Mouse (Mus musculus) right cerebral cortex, postnatal 4 days (tissue): ENCODE measurements around the gene Plcb4.
"Not testable (repeated sequence)": the region's sequence is repeated elsewhere in the genome, so short reads cannot be mapped to it uniquely, and the experiment has no call there.

Source experiments
- DNase-seq: peaks from one replicate; pipeline ENCODE4 v3.0.0-alpha.2; 2022

Plcb4 gene

DNA sequence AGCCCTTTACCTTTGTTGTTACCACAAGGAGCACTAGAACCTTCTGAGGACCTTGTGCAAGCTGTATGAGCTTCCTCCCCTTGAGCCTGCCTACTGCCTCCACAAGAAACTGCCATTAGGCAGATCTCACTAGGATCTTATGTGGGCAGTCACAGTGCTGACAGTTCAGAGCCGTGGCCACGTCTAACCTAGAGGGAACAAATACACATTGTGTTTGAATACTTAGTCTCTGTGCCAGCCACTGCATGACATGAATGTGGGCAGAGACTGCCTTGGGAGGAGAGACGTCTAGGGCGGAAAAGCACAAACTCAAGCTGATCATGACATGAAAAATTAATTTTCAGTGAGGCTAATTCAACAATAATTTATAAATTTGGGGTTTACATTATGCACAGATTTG is 239.2 kb downstream of the Plcb4 start:
- DNase-seq = no peak

- DNase-seq = not testable (repeated sequence)
Measured at GRCm38 (mm10) chr2:135899931-135900330, 241.1 kb downstream of the Plcb4 start.

DNA sequence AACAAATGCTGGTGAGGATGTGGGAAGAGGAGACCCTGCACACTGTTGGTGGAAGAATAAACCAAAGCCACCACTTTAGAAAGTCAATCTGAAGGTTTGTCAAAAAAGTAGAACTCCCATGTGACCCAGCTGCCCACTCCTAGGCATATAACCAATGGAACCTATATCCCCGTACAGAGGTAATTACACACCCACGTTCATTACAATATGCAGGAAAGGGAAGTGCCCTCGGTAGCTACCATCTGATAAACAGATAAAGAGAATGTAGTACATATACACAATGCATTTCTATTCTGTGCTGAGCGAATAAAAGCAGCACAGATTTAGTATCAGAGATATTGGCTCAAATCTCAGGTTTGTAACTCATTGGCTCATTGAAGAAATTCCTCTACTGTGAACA is 242.2 kb downstream of the Plcb4 start:
- no peak for DNase-seq

DNA sequence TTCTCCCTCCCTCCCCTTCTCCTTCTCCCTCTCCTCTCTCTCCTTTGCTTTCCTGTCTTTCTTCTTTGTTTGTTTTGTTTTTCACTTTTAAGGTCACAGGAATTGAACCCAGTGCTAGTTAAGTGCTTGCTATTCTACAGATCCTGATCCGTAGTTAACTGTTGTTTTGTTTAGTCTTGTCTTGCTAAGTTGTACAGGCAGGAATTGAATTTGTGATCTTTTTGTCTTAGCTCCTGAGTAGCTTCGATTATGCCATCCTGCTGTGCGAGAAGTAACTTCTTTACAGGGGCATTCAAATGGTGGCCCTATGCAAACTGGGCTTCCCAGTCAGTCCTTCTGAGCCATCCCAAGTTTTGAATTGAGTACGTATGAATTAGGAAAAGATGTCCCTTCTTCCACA is 245.5 kb downstream of the Plcb4 start:
- DNase-seq = no peak

- no peak for DNase-seq
Measured at GRCm38 (mm10) chr2:135904791-135905190, 246.0 kb downstream of the Plcb4 start.

GRCm38 (mm10) chr2:135914343-135915261 is 255.8 kb downstream of the Plcb4 start:
- no peak for DNase-seq

- DNase-seq = no peak
Measured at GRCm38 (mm10) chr2:135915928-135916327, 257.1 kb downstream of the Plcb4 start.

DNA sequence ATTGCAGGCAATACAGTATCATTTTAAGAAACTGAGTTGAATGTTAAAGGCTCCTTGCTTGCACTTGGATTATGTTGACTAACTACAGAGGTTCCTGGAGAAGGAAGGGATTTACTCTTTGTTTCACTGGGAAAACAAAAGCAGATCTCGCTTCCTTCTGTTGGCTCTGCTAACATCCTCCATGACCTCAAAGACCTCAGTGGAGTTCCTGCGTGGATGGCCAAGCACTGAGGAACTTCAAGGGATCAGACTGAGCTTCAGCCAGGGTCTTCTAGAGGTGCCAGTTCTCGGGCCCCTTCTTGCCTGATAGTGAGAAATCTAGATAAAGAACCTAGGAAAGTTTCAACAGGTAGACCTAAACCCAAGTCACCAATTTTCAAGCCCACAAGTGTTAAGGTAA is 258.2 kb downstream of the Plcb4 start:
- no peak for DNase-seq

DNA sequence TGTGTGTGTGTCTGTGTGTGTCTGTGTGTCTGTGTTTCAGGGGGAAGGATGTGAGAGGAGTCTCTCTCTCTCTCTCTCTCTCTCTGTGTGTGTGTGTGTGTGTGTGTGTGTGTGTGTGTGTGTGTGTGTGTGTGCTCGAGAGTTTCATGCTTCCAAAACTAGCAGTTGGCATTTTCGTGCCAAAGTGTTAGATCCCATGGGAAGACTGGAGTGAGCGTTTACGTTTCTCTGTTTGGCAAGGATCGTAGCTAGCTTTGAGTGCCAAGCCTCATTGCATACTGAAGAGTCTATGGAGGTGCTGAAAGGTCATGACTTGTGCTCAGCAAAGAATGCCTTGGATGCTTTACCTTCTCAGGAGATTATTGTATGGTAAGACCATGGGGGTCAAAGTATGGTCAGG is 259.3 kb downstream of the Plcb4 start:
- no peak for DNase-seq

- DNase-seq = no peak
Measured at GRCm38 (mm10) chr2:135919641-135920040, 260.8 kb downstream of the Plcb4 start.

DNA sequence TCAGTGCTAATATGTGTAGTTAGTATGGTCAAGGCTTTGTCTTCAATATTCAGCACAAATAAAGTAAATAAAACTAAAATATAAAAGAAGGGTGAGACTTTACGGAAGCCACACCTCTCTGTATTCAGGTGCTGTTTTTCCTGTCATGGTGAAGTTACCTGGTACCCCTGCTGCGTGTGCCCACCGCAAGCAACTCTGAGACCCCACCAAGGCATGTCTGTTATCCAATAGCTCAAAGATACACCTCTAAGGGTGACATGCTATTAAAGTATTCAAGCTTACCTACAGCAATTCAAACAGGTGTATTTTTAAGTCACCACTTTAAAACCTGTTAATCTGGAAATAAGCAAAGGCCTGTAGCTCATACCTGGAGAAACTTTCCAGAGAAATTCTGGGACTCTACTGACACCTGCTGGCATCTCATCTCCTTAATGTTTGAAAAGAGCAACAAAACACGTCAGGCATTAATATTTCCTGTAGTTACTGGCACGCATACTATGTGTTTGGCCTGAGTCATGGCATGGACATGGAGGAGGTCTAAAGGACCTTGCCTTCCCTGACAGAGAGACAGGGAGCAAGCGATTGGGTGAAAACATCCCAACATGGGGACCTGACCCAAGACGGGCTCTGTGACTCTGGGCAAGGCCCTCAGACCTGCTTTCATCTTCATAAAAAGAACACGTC is 268.0 kb downstream of the Plcb4 start:
- peak; percentile 51 for DNase-seq

DNA sequence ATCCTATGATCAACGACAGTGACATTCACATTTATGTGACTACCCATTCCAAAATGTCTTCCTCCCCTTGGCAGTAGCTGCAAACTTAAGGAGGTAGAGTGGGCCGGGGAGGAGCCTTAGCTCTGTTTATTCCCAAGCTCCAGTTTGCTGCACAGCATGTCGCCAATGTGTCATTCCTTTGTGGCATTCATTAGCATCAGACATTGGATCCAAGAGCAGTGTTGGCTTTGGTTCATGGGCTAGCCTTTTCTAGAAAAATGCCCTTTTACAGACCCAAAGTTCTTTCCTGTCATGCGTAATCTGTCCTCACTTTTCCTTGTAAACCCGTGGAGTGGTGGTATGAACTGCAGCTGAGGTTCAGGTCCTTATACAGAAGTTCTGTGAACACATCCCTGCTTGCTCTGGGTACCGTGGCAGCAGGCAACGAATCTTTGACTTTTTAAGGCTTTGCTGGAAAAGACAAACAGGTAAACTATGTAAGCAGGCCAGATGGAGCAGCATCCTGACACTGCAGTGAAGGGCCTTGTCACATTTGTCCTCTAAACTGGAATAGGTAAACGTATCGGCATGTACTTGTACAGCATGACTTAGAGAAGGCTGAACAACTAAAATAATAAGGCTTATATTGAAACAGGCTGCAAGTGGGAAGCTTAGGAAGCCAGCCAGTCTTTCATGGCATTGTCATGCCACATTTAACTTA is 270.4 kb downstream of the Plcb4 start:
- no peak for DNase-seq

GRCm38 (mm10) chr2:135930696-135931095 is 271.9 kb downstream of the Plcb4 start:
- DNase-seq = no peak

DNA sequence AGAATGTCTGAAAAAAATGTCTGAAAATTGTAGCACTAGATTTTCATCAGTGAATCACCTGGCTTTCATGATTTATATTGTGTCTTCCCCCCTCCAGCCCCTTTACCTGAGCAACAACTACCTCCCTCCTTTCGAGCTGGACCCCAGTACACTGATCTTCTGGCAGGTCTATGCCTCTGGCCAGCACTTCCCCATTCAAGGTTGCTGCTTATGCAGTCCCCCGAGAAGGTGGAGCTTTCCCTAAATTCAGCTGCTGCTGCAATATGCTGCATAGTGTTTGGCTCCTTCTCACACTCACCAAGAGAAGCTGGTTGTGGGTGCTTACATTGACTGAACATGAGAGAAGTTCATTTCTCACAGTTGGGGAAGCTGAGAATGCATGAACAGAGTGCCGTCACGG is 273.8 kb downstream of the Plcb4 start:
- no peak for DNase-seq

DNA sequence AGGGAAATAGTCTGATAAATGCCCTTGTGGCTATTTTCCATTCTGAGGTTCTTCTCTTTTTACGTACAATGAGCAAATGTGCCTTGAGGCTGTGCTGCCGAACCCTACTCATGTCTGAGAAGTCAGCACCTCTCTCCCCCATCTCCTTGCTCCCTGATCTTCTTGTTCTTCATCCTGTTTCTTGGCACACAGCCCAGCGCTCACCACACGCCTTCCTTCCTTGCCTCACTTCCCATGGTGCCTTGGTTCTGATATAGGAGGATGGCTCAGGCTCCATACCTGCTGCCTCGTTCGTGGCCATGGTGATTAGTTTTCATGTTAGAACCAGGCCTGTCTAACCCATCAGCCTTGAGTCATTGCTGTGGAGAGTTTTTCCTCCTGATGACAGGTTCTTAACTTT is 277.6 kb downstream of the Plcb4 start:
- DNase-seq = no peak

GRCm38 (mm10) chr2:135937646-135938045 is 278.8 kb downstream of the Plcb4 start:
- DNase-seq = no peak

DNA sequence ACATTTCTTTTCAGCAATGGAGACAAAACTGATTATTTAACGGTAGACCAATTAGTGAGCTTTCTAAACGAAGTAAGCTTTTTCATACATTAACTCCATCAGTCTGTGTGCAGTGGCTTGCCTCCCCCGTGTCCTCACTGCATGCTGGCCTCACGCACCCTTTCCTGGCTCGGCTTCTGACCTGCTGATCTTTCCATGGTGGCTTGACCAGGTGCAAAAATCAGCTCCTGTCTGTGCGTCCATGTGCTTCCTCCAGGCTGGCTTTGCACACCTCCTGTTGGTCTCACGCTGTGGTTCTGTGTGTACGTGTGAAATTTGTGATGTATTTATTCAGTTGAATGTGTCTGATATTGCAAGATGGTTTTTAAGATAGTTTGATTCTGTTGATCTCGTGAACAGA is 281.1 kb downstream of the Plcb4 start:
- DNase-seq = no peak

DNA sequence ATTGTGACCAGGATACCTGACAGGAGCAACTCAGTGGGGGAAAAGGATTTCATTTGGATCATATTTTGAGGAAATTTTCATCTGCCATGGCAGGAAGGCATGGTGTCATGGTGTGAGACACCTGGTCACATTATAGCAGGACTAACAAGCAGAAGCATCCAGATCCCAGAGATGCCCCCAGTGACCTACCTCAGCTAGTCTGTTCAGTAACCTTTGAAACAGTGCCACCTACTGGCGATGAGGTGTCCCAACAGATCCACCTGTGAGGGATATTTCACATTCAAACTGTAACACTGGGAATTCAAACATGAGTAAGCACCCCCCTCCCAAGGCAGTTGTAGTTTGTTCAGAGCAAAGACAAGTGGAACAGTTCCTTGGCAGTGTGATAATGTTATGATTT is 289.0 kb downstream of the Plcb4 start:
- DNase-seq = no peak

DNA sequence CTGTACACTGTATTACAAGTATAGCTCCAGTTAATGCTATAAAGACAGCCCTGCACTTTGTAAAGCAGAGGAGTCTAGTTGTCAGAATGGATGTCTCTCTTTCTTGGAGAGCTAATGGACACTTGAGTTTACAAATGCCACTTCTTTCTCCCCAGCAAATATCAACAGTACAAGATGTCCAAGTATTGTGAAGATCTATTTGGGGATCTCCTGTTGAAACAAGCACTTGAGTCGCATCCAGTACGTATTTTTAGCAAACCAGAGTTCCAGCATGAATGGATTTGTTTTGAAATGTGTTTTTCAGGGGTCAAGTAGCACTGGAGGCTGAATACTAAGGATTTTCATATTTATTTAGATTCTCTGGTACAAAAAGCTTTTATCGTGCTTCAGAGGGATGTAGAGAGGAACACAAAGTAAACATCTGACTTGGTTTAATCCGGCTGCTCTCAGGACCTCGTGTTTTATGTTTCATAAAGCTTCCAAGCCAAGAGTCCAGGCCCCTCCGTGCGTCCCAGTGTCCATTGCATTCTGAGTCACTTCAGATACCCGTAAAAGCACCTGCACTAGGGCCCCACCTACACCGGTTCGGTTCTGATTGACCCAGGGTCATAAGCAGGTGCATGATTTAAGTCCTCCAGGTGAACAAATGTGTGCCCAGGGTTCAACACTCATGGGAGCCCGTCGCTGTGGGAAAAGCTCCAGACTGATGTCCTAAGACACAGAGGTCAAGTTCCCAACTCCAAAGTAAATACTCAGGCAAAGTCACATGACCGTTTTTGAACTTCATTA is 296.1 kb downstream of the Plcb4 start:
- no peak for DNase-seq

DNA sequence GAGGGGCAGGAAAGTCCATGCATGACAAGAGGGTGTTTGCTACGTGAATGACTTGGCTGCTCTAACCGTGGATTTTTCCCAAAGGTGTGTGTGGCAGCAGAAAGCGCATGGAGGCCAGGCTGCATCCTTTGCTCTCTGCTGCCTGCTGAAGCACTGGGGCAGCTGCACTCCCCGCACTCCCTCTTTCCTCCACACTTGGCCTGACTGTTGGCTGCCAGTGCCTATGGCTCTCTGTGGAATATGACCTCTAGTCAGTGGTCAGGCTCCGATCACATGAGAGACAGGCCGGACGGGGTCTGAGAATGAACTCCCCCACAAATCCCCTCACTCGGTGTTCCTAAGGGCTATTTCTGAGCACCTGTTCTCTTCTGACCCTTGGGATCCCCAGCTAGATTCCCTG is 297.0 kb downstream of the Plcb4 start:
- no peak for DNase-seq

GRCm38 (mm10) chr2:135957689-135958088 is 298.9 kb downstream of the Plcb4 start:
- peak; percentile 72 for DNase-seq

GRCm38 (mm10) chr2:135958453-135958852 is 299.6 kb downstream of the Plcb4 start:
- DNase-seq = no peak

DNA sequence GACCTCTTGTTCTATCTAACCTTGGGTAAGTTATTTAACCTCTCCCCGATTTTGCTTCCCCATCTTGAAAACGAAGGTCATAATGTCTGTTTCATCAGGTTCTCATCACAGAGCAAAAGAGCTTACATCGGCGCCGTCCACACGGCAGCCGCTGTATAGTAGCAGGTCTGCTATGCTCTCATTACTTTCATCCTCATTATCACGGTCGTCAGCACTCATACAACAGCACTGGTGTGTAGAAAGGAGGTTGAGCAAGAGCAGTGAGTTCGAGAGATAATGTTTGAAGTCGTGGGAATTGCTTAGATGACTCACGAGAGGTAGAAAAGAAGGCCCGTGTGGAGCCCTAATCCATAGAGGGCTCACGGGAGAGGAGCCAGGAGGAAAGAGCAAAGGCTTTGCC is 304.3 kb downstream of the Plcb4 start:
- no peak for DNase-seq
